Mouse (Mus musculus): ENCODE data around the gene Rbm44. TPM values are rescaled to one million over a fixed set of nuclear protein-coding genes. Genes with fewer than 3 reads are reported as not detected.

Rbm44 gene
- polyA plus RNA-seq, 1 experiment from 2014 or later = 0.15 TPM

- 4% methylated on average over 32 of the region's 37 CpGs for WGBS
- H3K9ac ChIP-seq (ENCODE audit: low read length) = peak within 1 kb of the TSS; percentile 64
- DNase-seq (ENCODE audit: low spot score) (peak; percentile 67), ATAC-seq (ENCODE audit: low FRiP score, low TSS enrichment) (peak; percentile 68)
- TF ChIP-seq EP300 (optimal IDR thresholded peaks at IDR 0.05) (no peak), CTCF (IDR thresholded peaks at IDR 0.05; ENCODE audit: low read depth) (no peak)
- no peaks in the 10 kb centered on the region for H3K9me3 ChIP-seq (ENCODE audit: control insufficient read depth, low read length)
- H3K4me1 ChIP-seq (replicated peaks; ENCODE audit: control insufficient read depth, insufficient read depth) = peaks cover 12% of the 10 kb centered on the region
- no peaks in the 10 kb centered on the region for H3K36me3 ChIP-seq (ENCODE audit: control insufficient read depth, insufficient read depth, low read length)
- no peak within 1 kb of the TSS for H3K27ac ChIP-seq (replicated peaks)
- peak within 1 kb of the TSS; percentile 79 for H3K4me2 ChIP-seq (replicated peaks; ENCODE audit: low read depth)
- peak within 1 kb of the TSS; percentile 44 for H3K4me3 ChIP-seq (ENCODE audit: low read depth, low read length)
- H3K27me3 ChIP-seq (ENCODE audit: control insufficient read depth, insufficient read depth, low read length) = no peaks in the 10 kb centered on the region
Measured at GRCm38 (mm10) chr1:91179533-91180173, 34.8 kb downstream of the Rbm44 start, which contains the start of gene Ramp1. Gene Ramp1 (plus strand): TSS chr1:91179822.

- Histone ChIP-seq H3K9me3 (ENCODE audit: control insufficient read depth, low read length) (no peaks in the 10 kb centered on the region), H3K27ac (replicated peaks) (no peak overlapping the region), H3K9ac (ENCODE audit: low read length) (peak overlapping the region; percentile 64), H3K4me2 (replicated peaks; ENCODE audit: low read depth) (peak overlapping the region; percentile 79), H3K27me3 (ENCODE audit: control insufficient read depth, insufficient read depth, low read length) (no peaks in the 10 kb centered on the region), H3K36me3 (ENCODE audit: control insufficient read depth, insufficient read depth, low read length) (no peaks in the 10 kb centered on the region), H3K4me1 (replicated peaks; ENCODE audit: control insufficient read depth, insufficient read depth) (peaks cover 12% of the 10 kb centered on the region), H3K4me3 (ENCODE audit: low read depth, low read length) (peak overlapping the region; percentile 44)
- WGBS = 12% methylated on average over 14 of the region's 14 CpGs
- no peak for DNase-seq (ENCODE audit: low spot score)
- TF ChIP-seq EP300 (optimal IDR thresholded peaks at IDR 0.05) (no peak), CTCF (IDR thresholded peaks at IDR 0.05; ENCODE audit: low read depth) (no peak)
- ATAC-seq (ENCODE audit: low FRiP score, low TSS enrichment) = no peak
Measured at GRCm38 (mm10) chr1:91180174-91180565, 35.3 kb downstream of the Rbm44 start.

GRCm38 (mm10) chr1:91180723-91181122 lies 35.8 kb downstream of the Rbm44 start:
- Histone ChIP-seq H3K4me2 (replicated peaks; ENCODE audit: low read depth) (peak overlapping the region; percentile 79), H3K36me3 (ENCODE audit: control insufficient read depth, insufficient read depth, low read length) (no peaks in the 10 kb centered on the region), H3K4me3 (ENCODE audit: low read depth, low read length) (peak overlapping the region; percentile 44; the same call in 1 of the 2 replicates), H3K9me3 (ENCODE audit: control insufficient read depth, low read length) (no peaks in the 10 kb centered on the region), H3K27ac (replicated peaks) (no peak overlapping the region), H3K27me3 (ENCODE audit: control insufficient read depth, insufficient read depth, low read length) (no peaks in the 10 kb centered on the region), H3K4me1 (replicated peaks; ENCODE audit: control insufficient read depth, insufficient read depth) (peaks cover 12% of the 10 kb centered on the region), H3K9ac (ENCODE audit: low read length) (0 out of 2 replicates have a peak overlapping the region, but pooled peaks have one; percentile 64)
- ATAC-seq (ENCODE audit: low FRiP score, low TSS enrichment) = no peak
- no peak for TF ChIP-seq CTCF (IDR thresholded peaks at IDR 0.05; ENCODE audit: low read depth)
- TF ChIP-seq EP300 (optimal IDR thresholded peaks at IDR 0.05) = no peak
- peak; percentile 21 for DNase-seq (ENCODE audit: low spot score)
- 45% methylated on average over 6 of the region's 6 CpGs for WGBS

GRCm38 (mm10) chr1:91181261-91181660 lies 36.4 kb downstream of the Rbm44 start:
- Histone ChIP-seq H3K4me3 (ENCODE audit: low read depth, low read length) (no peak overlapping the region; the same call in 1 of the 2 replicates), H3K4me2 (replicated peaks; ENCODE audit: low read depth) (peak overlapping the region; percentile 79)
- peak; percentile 78 for ATAC-seq (ENCODE audit: low FRiP score, low TSS enrichment)

GRCm38 (mm10) chr1:91181784-91182450 lies 37.0 kb downstream of the Rbm44 start:
- ATAC-seq (ENCODE audit: low FRiP score, low TSS enrichment) (no peak), DNase-seq (ENCODE audit: low spot score) (no peak)
- 10% methylated on average over 12 of the region's 12 CpGs for WGBS
- Histone ChIP-seq H3K27me3 (ENCODE audit: control insufficient read depth, insufficient read depth, low read length) (no peaks in the 10 kb centered on the region), H3K4me1 (replicated peaks; ENCODE audit: control insufficient read depth, insufficient read depth) (peaks cover 12% of the 10 kb centered on the region), H3K36me3 (ENCODE audit: control insufficient read depth, insufficient read depth, low read length) (no peaks in the 10 kb centered on the region), H3K27ac (replicated peaks) (peak overlapping the region; percentile 49), H3K4me3 (ENCODE audit: low read depth, low read length) (peak overlapping the region; percentile 13; the same call in 1 of the 2 replicates), H3K9me3 (ENCODE audit: control insufficient read depth, low read length) (no peaks in the 10 kb centered on the region), H3K9ac (ENCODE audit: low read length) (peak overlapping the region; percentile 8; the same call in 1 of the 2 replicates), H3K4me2 (replicated peaks; ENCODE audit: low read depth) (peak overlapping the region; percentile 79)
- TF ChIP-seq CTCF (IDR thresholded peaks at IDR 0.05; ENCODE audit: low read depth) (no peak), EP300 (optimal IDR thresholded peaks at IDR 0.05) (no peak)

More at GRCm38 (mm10) chr1:91181261-91181660, 36.4 kb downstream of the Rbm44 start:
- Histone ChIP-seq H3K9ac (ENCODE audit: low read length) (no peak overlapping the region), H3K27me3 (ENCODE audit: control insufficient read depth, insufficient read depth, low read length) (no peaks in the 10 kb centered on the region), H3K9me3 (ENCODE audit: control insufficient read depth, low read length) (no peaks in the 10 kb centered on the region), H3K4me1 (replicated peaks; ENCODE audit: control insufficient read depth, insufficient read depth) (peaks cover 12% of the 10 kb centered on the region), H3K27ac (replicated peaks) (peak overlapping the region; percentile 49; the same call in 1 of the 2 replicates), H3K36me3 (ENCODE audit: control insufficient read depth, insufficient read depth, low read length) (no peaks in the 10 kb centered on the region)
- peak; percentile 39 for DNase-seq (ENCODE audit: low spot score)
- 24% methylated on average over 5 of the region's 5 CpGs for WGBS
- TF ChIP-seq EP300 (optimal IDR thresholded peaks at IDR 0.05) (no peak), CTCF (IDR thresholded peaks at IDR 0.05; ENCODE audit: low read depth) (no peak)

GRCm38 (mm10) chr1:91183305-91183704 lies 38.4 kb downstream of the Rbm44 start:
- no peak overlapping the region for H3K9ac ChIP-seq (ENCODE audit: low read length)
- H3K36me3 ChIP-seq (ENCODE audit: control insufficient read depth, insufficient read depth, low read length) = no peaks in the 10 kb centered on the region
- H3K27ac ChIP-seq (replicated peaks) = no peak overlapping the region
- no peak for DNase-seq (ENCODE audit: low spot score)
- peaks cover 12% of the 10 kb centered on the region for H3K4me1 ChIP-seq (replicated peaks; ENCODE audit: control insufficient read depth, insufficient read depth)
- no peak for TF ChIP-seq EP300 (optimal IDR thresholded peaks at IDR 0.05)
- no peak for TF ChIP-seq CTCF (IDR thresholded peaks at IDR 0.05; ENCODE audit: low read depth)
- H3K9me3 ChIP-seq (ENCODE audit: control insufficient read depth, low read length) = no peaks in the 10 kb centered on the region
- ATAC-seq (ENCODE audit: low FRiP score, low TSS enrichment) = no peak
- no peak overlapping the region for H3K4me3 ChIP-seq (ENCODE audit: low read depth, low read length)
- WGBS = 83% methylated on average over 10 of the region's 10 CpGs
- no peaks in the 10 kb centered on the region for H3K27me3 ChIP-seq (ENCODE audit: control insufficient read depth, insufficient read depth, low read length)
- no peak overlapping the region for H3K4me2 ChIP-seq (replicated peaks; ENCODE audit: low read depth)
